Mouse (Mus musculus) lung, postnatal 36 days (tissue): ENCODE data around the gene Olfr993.

Experiments used
- DNase-seq: peaks from one replicate; pipeline ENCODE4 v3.0.0; 2022; ENCODE audit warnings: mixed read lengths

Olfr993 gene

DNA sequence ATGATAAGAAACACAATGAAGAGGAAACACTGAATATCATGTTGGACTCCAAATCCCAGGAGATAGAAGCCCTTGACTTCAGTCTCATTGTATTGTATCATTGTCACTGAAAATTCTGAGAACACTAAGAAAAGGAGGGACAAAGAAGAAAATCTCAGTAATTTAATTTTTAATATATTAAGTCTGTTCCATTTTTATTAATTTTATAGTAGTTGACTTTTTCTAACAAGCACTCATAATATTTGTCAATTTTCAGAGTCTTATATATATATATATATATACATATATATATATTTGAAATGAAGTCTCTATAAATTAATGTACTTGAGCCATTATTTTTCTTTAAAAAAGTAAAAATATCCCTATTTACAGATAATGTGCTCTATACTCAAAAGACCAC is at the start of gene Olfr993:
TSS of gene Olfr993 (minus strand) at position 101 of the 400 bp plus-strand sequence.
- DNase-seq = no peak

DNA sequence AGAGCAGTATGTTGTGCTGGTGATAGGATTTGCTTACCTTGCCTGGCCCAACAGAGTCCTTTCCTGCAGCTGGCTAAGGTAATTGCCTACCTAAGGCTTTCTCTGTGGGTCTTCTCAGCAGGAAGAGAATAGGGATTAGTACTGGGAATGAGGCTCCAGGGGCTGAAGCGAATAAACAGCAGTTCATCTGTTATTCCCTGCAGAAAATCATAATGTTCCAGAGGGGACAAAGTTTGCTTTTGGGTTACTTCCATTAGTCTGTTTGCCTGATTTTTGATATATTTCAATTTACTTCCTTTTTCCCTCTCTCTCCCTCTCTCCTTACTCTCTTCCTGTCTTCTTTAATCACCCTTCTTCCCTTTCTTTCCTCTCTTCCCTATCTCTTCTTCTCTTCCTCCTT is 28.9 kb upstream of the Olfr993 start, which contains the start of gene Olfr995:
TSS of gene Olfr995 (minus strand) at position 101 of the 400 bp plus-strand sequence.
- no peak for DNase-seq

DNA sequence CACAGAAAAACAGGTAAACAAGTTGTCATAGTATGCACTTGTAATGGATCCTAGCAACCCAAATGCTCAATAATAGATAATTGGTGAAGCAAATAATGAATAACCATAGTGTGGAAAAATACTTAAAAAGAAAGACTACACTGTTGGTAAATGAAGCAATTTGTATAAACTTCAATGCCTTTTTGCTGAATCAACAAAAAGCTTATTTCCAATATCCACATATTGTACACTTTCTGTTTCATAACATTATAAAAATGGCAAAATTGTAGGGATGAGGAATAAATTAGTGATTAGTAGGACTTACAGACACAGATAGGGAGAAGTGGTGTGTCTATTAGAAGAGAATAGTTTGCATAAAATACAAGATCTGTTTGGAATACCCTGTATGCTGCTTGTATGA is 27.9 kb upstream of the Olfr993 start:
- DNase-seq = no peak

DNA sequence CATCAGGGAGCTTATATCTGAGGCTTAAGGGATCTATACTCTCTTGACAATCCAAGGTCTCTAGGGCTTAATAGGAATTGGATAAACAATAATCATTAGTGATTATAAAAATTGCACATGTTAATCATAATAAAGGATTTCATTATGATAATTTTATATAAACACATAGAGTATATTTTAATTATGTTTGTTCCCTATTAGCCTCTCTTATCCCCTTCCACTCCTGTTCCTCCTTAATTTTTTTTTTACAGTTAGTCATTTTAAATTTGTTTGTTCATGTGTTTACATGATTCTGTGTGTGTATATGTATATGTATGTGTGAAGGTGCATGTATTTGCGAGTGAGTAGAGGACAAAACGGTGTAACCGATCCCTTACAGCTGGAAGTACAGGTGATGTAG is 21.7 kb upstream of the Olfr993 start, which contains the start of gene Olfr994:
TSS of gene Olfr994 (minus strand) at position 101 of the 400 bp plus-strand sequence.
- no peak for DNase-seq

DNA sequence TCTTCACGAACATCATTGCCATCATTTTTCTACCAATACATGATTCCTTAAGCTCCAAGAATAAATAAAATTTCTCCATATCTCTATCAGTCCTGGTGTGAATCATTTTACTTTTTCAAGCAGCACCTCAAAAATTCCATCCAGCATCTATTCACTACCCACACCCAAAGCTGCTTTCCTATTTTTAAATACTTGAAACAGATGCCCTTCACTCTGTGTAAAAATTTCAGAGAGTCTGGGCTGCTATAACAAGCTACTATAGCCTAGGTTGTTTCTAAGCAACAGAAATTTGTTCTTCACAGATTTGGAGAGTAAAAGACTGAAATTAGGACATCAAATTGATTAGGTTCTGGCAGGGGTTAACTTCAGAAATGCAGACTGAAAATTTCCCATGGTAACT is 11.2 kb upstream of the Olfr993 start:
- DNase-seq = no peak

DNA sequence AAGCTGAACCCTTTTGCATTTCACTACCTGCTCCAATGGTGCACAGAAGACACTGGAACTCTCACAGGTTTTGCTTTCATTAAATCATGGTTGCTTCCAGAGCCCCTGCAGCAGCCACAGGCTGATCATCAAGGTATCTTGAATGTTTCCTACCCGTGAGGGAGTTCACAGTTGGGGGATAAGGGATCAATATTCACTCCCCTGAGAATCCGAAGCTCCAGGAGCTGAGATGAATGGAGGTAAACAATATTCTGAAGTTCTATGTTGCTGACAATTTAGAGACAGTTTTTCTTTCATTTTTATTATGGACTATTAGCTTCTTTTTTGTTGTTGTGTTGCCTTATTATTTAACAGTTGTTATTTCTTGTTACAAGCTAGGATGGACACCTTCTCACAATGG is 5.3 kb downstream of the Olfr993 start, which contains the start of gene Olfr992:
TSS of gene Olfr992 (minus strand) at position 101 of the 400 bp plus-strand sequence.
- DNase-seq = no peak
